Mouse (Mus musculus) heart, embryonic 12.5 days (tissue): ENCODE measurements around the gene Olfr740. TPM values are rescaled to one million over a fixed set of nuclear protein-coding genes. Genes with fewer than 3 reads are reported as not detected.

Experiments
- ATAC-seq: fragments of 200-750 bp; cut with Nextera tagmentation; 2 replicates; pipeline ENCODE4 v1.8.0; 2017; ENCODE audit warnings: moderate TSS enrichment, moderate library complexity; ENCODE audit not compliant: insufficient number of reproducible peaks, low FRiP score
- H3K27ac ChIP-seq: fragments of 300-500 bp; sonication (generic); 2 replicates; pipeline ENCODE4 v1.5.1; 2016; ENCODE audit warnings: mild to moderate bottlenecking, moderate library complexity; ENCODE audit not compliant: poor library complexity, severe bottlenecking
- H3K27me3 ChIP-seq: fragments of 300-500 bp; sonication (generic); replicated peaks from 2 replicates; pipeline ENCODE4 v1.6.1; 2016; ENCODE audit warnings: mild to moderate bottlenecking, moderate library complexity
- H3K36me3 ChIP-seq: fragments of 300-500 bp; sonication (generic); 2 replicates; pipeline ENCODE4 v1.6.1; 2016; ENCODE audit warnings: mild to moderate bottlenecking, moderate library complexity
- H3K4me1 ChIP-seq: fragments of 300-500 bp; sonication (generic); replicated peaks from 2 replicates; pipeline ENCODE4 v1.6.1; 2016; ENCODE audit warnings: mild to moderate bottlenecking
- H3K4me2 ChIP-seq: fragments of 300-500 bp; sonication (generic); 2 replicates; pipeline ENCODE4 v1.6.1; 2016; ENCODE audit warnings: mild to moderate bottlenecking, moderate library complexity
- H3K4me3 ChIP-seq: fragments of 300-500 bp; sonication (generic); 2 replicates; pipeline ENCODE4 v1.5.1; 2016; ENCODE audit warnings: mild to moderate bottlenecking
- H3K9ac ChIP-seq: fragments of 300-500 bp; sonication (generic); 2 replicates; pipeline ENCODE4 v1.6.1; 2016; ENCODE audit warnings: mild to moderate bottlenecking, moderate library complexity
- H3K9me3 ChIP-seq: fragments of 300-500 bp; sonication (generic); replicated peaks from 2 replicates; pipeline ENCODE4 v1.6.1; 2016; ENCODE audit warnings: mild to moderate bottlenecking, moderate library complexity
- WGBS: fragments of 180-500 bp; shearing (Covaris S2); methylation state at CpG from one replicate; pipeline ENCODE4 v1.1.7; 2016; 5-methylcytosine and 5-hydroxymethylcytosine counted together
- polyA plus RNA-seq: library from polyadenylated mRNA; unstranded; fragments of >200 nt; fragmentation: Nextera tagmentation; extraction: Ambion mirVana; gene quantifications from 2 replicates; pipeline ENCODE4 v1.2.1, GENCODE M21; 2016

The Olfr740 gene
- not detected in 2 replicates for polyA plus RNA-seq

- no peak for ATAC-seq
- Histone ChIP-seq H3K9me3 (no peaks in the 10 kb centered on the region), H3K4me2 (no peak within 1 kb of the TSS), H3K27me3 (no peaks in the 10 kb centered on the region), H3K36me3 (no peaks in the 10 kb centered on the region), H3K27ac (no peak within 1 kb of the TSS), H3K9ac (no peak within 1 kb of the TSS), H3K4me1 (no peaks in the 10 kb centered on the region), H3K4me3 (no peak within 1 kb of the TSS)
- WGBS: 80% methylated on average over 3 of the region's 3 CpGs
Observed at GRCm38 (mm10) chr14:50445245-50445644, at the start of gene Olfr740. Olfr740 (plus strand) TSS chr14:50445545.

DNA sequence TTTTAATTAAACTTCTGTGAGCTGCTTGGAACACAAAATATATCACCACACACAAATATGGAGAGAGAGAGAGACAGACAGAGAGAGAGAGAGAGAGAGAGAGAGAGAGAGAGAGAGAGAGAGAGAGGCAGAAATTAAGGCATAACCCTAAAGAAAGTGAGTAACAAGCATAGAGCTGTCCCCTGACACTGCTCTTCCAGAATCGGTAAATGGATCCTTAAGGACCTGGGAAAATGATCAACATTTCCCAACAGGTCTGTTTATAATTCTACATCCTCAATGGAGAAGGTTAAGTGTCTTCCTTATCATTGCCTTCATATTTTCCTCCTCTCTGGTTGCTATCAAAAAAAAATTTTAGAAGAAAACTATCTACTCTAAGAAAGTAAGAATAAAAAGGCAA is 38.1 kb upstream of the Olfr740 start, which contains the start of gene Olfr738:
Gene Olfr738, plus strand, starts transcription at position 301 of the 400 bp plus-strand sequence.
- Histone ChIP-seq H3K27me3 (no peaks in the 10 kb centered on the region), H3K4me3 (no peak within 1 kb of the TSS), H3K4me1 (no peaks in the 10 kb centered on the region), H3K9ac (no peak within 1 kb of the TSS), H3K9me3 (no peaks in the 10 kb centered on the region), H3K27ac (no peak within 1 kb of the TSS), H3K36me3 (no peaks in the 10 kb centered on the region), H3K4me2 (no peak within 1 kb of the TSS)
- WGBS: 67% methylated on average over 1 of the region's 1 CpGs
- no peak for ATAC-seq

GRCm38 (mm10) chr14:50418326-50418725 is 27.0 kb upstream of the Olfr740 start, which contains the start of gene Olfr739:
Olfr739 (plus strand) TSS chr14:50418626.
- no peaks in the 10 kb centered on the region for H3K27me3 ChIP-seq
- no peaks in the 10 kb centered on the region for H3K36me3 ChIP-seq
- 59% methylated on average over 2 of the region's 2 CpGs for WGBS
- ATAC-seq: no peak
- H3K27ac ChIP-seq: no peak within 1 kb of the TSS
- no peak within 1 kb of the TSS for H3K4me3 ChIP-seq
- no peaks in the 10 kb centered on the region for H3K4me1 ChIP-seq
- H3K4me2 ChIP-seq: no peak within 1 kb of the TSS
- no peak within 1 kb of the TSS for H3K9ac ChIP-seq
- no peaks in the 10 kb centered on the region for H3K9me3 ChIP-seq

GRCm38 (mm10) chr14:50472438-50472837 is 27.1 kb downstream of the Olfr740 start, which contains the start of gene Olfr741:
Olfr741 (plus strand) TSS chr14:50472738.
- WGBS: 50% methylated on average over 2 of the region's 2 CpGs
- Histone ChIP-seq H3K4me3 (no peak within 1 kb of the TSS), H3K27me3 (no peaks in the 10 kb centered on the region), H3K36me3 (no peaks in the 10 kb centered on the region), H3K9ac (no peak within 1 kb of the TSS), H3K4me1 (no peaks in the 10 kb centered on the region), H3K27ac (no peak within 1 kb of the TSS), H3K4me2 (no peak within 1 kb of the TSS), H3K9me3 (0 out of 2 replicates have a peak, but pooled peaks cover 3% of the 10 kb centered on the region)
- no peak for ATAC-seq

- no peak for ATAC-seq
- Histone ChIP-seq H3K27ac (no peak overlapping the region), H3K4me2 (no peak overlapping the region), H3K9ac (no peak overlapping the region), H3K4me1 (no peaks in the 10 kb centered on the region), H3K27me3 (no peaks in the 10 kb centered on the region), H3K4me3 (no peak overlapping the region), H3K9me3 (no peaks in the 10 kb centered on the region; the same call in 1 of the 2 replicates), H3K36me3 (no peaks in the 10 kb centered on the region)
- 66% methylated on average over 2 of the region's 2 CpGs for WGBS
Observed at GRCm38 (mm10) chr14:50478406-50478805, 33.1 kb downstream of the Olfr740 start.

- no peak within 1 kb of the TSS for H3K4me3 ChIP-seq
- WGBS: 46% methylated on average over 2 of the region's 2 CpGs
- no peak for ATAC-seq
Observed at GRCm38 (mm10) chr14:50503300-50503699, 58.0 kb downstream of the Olfr740 start, which contains the start of gene Olfr742. Olfr742 (plus strand) TSS chr14:50503600.

More at GRCm38 (mm10) chr14:50503300-50503699, 58.0 kb downstream of the Olfr740 start, which contains the start of gene Olfr742:
- Histone ChIP-seq H3K9ac (no peak within 1 kb of the TSS), H3K27ac (no peak within 1 kb of the TSS), H3K27me3 (no peaks in the 10 kb centered on the region), H3K36me3 (no peaks in the 10 kb centered on the region), H3K9me3 (no peaks in the 10 kb centered on the region), H3K4me1 (no peaks in the 10 kb centered on the region), H3K4me2 (no peak within 1 kb of the TSS)

Other genes starting within 250 kb of the Olfr740 start
- not detected in 2 replicates for gene Olfr731, start 203.7 kb upstream of the Olfr740 start, polyA plus RNA-seq
- not detected in 2 replicates for gene Olfr732, start 161.3 kb upstream of the Olfr740 start, polyA plus RNA-seq
- gene Olfr733, start 144.0 kb upstream of the Olfr740 start, polyA plus RNA-seq: not detected in 2 replicates
- not detected in 2 replicates for gene Olfr734, start 118.8 kb upstream of the Olfr740 start, polyA plus RNA-seq
- gene Olfr735, start 96.7 kb upstream of the Olfr740 start, polyA plus RNA-seq: not detected in 2 replicates
- gene Tlr11, start 87.6 kb upstream of the Olfr740 start, polyA plus RNA-seq: not detected in 2 replicates
- not detected in 2 replicates for gene Olfr736, start 64.4 kb upstream of the Olfr740 start, polyA plus RNA-seq
- not detected in 2 replicates for gene Olfr738, start 38.0 kb upstream of the Olfr740 start, polyA plus RNA-seq
- not detected in 2 replicates for gene Olfr739, start 26.9 kb upstream of the Olfr740 start, polyA plus RNA-seq
- gene Olfr741, start 27.2 kb downstream of the Olfr740 start, polyA plus RNA-seq: not detected in 2 replicates
- gene Olfr742, start 58.1 kb downstream of the Olfr740 start, polyA plus RNA-seq: not detected in 2 replicates
- not detected in 2 replicates for gene Olfr743, start 76.3 kb downstream of the Olfr740 start, polyA plus RNA-seq
- not detected in 2 replicates for gene Olfr744, start 169.3 kb downstream of the Olfr740 start, polyA plus RNA-seq
- not detected in 2 replicates for gene Olfr745, start 193.8 kb downstream of the Olfr740 start, polyA plus RNA-seq
- not detected in 2 replicates for gene Olfr746, start 201.5 kb downstream of the Olfr740 start, polyA plus RNA-seq
- not detected in 2 replicates for gene Olfr747, start 247.7 kb downstream of the Olfr740 start, polyA plus RNA-seq